Mouse (Mus musculus): ENCODE measurements around the gene Gm21915. TPM values are rescaled to one million over a fixed set of nuclear protein-coding genes. Genes with fewer than 3 reads are reported as not detected.
A peak's percentile ranks its signal among the peaks of the same experiment; 100 is the strongest.

The Gm21915 gene
- not detected for total RNA-seq (2021)
- long read RNA-seq, experiment 1: 0 reads
- long read RNA-seq, experiment 2: 0 reads

DNA sequence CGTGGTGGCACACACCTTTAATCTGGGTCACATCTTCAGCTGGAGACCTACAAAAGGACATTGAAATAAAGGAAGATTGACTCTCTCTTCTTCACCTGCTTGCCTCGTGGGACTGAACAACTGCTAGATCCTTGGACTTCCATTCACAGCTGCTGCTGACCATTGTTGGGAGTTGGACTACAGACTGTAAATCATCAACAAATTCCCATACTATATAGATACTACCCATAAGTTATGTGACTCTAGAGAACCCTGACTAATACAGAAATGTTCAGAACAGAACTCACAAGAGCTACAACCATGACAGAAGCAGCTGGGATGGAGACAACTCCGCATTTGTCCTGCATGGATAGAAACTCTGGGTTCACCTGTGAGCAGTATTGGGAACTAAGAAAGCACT lies at the start of gene Gm21915:
Gm21915 (plus strand) TSS at position 301 of the 400 bp plus-strand sequence.
- no peak for DNase-seq

DNA sequence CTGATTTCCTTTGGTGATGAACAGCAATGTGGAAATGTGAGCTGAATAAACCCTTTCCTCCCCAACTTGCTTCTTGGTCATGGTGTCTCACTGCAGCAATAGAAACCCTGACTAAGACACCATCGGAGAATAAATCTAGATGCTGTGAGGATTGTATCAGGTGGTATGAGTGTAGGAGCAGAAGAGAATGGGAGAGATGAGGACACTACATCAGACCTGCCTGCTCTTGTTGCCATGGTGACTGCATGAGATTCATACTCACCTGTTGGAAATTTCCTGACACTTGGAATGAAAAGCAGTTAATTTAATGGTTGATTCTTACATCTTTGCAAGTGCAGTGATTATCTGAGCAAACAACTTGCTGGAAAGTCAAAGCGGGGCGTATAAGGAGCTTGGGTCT lies 48.1 kb upstream of the Gm21915 start:
- DNase-seq: no peak

DNA sequence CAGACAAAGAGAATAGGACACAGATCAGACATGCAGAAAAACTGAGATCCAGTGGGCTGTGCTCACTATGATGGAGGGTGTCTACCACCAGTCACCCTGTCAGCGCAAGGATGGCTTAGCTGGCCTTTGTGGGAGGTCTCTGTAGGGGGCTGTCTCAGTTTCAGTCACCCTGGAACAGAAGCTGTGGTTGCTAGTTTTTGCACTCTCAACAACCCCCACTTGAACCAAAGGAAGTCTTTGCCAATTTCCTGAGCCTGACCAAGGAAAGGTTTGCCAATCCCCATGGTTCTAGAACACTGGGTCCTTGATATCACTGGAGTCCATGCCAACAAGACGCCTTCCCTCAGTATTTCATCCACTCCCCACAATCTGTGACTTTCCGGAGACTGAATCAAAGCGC lies 47.6 kb upstream of the Gm21915 start:
- no peak for DNase-seq

DNA sequence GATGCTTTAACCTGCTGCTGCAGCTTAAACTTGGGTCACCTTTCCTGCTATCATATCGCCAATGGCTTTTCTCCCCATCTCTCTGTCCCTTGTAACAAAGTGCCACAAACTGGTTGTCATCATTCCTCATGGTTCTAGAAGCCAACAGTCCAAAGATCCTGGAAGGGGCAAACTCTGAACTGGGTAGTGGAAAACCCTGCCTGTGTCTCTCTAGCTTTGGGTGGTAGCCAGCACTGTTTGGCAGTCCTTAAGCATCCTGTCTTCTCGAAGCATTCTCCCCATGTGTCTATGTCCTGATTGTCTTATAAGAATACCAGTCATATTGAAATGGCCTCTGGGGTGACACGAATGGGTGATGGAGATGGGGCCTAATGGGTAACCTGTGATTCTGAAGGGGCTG lies 45.1 kb upstream of the Gm21915 start:
- no peak for DNase-seq

DNA sequence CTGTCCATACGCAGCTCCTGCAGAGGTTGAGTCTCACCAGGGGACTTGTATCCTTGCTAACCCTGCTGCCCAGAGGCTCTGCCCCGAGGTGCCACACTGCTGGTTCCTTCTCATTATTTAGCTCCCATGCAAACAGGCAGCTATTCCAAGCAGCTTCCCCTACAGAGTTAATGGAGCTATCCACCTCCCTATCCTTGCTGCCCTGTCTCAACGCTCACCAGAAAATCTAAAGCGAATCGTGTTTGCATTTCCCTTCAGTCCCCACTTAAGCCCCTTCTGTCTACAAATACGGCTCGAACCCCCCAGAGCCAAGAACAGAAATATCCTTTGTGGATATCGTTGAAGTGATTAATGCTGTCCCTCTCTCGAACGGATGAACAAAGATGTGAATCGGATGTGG lies 43.8 kb upstream of the Gm21915 start:
- no peak for DNase-seq

DNA sequence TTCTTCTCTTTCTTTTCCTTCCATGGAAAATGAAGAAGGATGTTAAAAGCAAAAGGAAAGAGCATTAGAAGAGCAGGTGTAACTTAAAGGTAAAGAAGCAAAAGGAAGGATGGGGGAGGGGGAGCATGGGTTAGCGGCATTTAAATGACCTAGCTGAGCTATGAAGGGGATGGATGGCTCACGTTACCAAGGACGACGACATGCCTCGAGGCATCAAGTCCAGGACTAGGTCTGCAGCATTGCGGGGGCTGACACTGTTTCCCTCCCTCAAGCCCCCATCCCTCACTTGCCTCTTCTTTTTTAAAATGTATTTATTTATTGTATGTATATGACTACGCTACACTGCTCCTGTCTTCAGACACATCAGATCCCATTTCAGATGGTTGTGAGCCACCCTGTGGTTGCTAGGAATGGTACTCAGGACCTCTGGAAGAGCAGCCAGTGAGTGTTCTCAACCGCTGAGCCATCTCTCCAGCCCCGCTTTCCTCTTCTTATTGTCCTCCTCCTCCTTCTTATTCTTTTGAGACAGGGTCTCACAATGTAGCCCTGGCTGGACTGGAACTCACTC lies 43.2 kb upstream of the Gm21915 start:
- DNase-seq: no peak

DNA sequence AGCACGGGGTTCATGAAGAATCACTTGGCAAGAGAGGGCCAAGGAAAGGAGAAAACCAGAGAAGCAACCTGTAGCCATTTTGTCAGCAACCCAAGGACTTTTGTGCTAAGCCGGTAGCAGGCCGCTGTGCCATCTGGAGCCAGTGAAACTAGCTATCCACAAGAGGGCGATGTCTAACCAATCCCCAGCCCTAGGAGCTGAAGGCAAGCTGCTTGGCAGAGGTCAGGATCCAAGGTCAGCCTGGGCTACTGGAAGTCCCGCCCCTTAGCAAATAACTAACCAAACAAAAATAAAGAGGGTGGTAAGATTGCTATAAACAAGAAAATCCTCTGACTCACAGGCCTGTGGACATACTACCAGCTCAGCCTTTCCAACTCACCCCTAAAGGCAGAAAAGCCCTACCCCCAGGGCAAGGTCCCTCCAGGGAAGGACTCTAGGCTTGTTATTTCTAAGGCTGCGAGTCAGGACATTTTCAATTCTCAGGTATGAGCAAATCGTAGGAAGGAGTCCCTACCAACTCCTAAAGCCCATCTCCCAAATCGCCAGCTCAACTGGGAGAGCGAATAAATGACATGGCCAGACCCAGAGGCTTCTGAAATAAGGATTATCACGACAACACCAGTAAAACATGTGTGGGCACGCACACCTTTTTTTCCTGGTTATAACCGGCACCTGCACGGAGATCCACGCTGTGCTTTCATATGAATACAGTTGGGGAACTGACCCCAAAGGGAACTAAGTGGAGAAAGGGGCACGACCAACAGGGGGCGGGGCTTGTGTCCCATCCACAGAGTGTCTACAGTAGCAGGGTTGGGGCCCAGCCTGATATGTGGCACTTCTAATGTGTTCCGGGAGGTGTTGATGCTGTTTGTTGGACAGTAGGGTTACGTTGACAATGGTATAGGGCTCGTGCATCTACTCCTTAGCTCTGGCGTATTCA lies 42.0 kb upstream of the Gm21915 start:
- DNase-seq: peak; percentile 68

DNA sequence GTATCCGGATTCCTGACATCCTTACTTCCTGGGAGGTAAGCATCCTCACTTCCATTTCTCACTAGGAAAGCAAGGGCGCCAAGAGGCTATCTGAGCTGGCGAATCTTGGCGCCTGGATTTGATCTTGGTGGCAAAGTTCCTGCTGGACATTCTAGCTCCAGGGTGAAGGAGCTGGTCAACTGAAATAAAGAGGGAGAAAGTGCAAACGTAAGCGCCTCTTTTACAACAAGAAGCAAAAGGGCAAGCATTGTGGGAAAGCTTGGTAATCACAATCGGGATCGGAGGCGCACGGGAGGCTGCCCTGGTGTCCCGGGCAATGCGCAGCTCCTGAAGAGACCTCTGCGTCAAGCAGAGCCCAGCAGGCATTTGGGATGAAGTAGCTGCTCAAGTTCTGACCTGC lies 41.0 kb upstream of the Gm21915 start:
- DNase-seq: no peak

DNA sequence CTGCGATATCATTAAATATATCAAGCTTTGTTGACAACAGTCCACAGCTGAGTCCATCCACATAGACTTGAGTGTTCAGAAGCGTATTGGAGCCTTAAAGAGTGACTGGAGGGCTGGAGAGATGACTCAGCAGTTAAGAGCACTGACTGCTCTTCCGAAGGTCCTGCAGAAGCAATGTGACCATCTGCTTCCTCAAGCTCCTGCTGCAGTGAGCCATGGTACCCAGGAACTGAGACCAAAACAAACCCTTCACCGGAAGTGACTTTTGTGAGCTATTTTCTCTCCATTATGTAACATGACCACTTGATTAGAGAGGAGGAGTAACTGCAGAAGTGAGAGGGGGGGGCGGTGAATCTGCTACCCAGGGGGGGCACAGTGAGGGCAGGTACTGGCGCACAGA lies 39.3 kb upstream of the Gm21915 start:
- no peak for DNase-seq

DNA sequence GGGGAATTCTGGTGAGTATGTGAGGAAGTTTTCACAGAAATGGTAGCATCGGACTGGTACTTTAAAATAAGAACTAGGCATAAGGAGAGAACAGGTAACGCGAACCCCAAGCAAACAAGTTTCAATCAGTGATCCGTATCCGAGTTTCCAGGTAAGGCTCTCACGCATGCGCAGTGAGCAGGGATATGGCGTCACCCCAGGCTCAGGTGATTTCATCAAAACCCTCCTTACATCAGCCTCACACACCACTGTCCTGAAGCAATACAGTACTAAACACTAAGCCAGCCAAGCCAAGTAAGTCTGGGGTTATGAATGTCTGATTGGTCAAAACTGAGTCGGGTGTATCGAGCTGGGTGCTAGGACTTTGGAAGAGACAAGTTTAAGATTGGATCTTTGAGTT lies 38.9 kb upstream of the Gm21915 start:
- DNase-seq: no peak

DNA sequence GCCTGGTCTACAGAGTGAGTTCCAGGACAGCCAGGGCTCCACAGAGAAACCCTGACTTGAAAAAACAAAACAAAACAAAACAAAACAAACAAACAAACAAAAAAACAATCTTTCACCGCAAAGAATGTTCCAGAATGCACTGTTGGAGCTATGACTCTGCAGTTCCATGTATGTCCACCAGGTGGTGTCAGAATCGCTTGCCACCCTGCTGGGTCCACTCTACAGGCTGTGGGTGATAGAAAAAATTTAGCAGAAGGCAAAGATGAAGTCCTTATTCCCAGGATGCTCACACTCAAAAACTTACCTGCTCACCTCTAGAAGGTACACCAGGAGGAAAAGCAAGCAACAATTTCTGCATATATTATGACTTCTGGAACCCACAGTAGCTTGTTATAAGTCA lies 34.4 kb upstream of the Gm21915 start:
- peak; percentile 81 for DNase-seq

DNA sequence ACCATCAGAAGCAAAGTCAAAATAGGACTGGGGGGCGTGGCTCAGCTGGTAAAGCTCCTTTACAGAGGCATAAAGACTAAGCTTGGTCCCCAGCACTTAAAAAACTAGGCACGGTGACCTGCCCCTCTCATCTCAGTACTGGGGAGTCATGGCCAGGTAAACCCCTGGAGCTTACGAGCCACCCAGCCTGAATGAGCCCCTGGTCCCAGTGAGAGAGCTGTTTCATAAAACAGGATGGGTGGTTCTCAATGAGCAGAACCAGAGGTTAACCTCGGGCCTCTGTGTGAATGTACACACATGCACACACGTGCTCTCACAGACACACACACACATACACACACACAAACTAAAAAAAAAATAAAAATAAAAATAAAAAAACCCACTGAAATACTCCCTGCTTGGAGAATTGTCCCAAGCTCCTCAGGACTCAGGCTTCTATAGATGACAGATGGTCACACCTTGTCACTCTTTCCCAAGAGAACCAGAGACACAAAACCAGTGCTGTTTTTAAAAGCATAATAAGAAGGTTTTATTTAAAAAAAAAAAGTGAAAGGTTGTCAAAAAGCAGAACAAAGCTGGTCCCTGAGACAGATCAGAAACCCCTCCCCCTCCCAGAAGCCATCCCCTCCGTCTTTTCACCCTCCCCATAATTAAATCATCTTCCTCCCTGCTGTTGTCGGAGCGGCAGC lies 32.6 kb upstream of the Gm21915 start:
- no peak for DNase-seq

DNA sequence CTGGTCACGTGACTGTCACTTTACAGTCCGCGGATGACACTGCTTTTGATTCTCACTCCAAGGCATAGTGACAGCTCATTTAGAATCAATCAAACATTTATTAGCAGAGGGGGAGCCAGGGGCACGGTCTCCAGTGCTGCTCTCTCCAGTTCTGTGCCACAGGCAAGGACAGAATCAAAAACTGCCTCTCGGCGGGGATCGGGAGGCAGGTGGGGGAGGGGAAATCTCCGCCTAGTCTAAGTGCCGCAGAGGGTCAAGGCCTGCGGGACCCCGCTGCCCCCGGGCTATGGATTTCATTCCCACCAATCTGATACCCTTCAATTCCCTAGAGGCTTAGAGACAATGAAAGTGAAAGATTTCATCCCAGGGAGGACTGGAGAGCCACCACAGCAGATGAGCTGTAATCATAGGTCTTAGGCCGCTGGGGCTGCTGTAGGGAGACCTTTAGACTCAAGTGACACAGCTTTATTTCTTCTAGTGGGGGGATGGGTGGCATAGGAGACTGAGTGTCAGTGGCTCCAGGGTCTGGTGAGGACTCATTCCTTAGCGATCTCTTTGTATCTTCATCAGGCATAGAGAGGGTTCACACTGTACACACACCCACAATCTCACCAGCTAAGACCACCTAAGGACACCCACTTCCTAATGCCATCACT lies 31.9 kb upstream of the Gm21915 start:
- peak; percentile 53 for DNase-seq

DNA sequence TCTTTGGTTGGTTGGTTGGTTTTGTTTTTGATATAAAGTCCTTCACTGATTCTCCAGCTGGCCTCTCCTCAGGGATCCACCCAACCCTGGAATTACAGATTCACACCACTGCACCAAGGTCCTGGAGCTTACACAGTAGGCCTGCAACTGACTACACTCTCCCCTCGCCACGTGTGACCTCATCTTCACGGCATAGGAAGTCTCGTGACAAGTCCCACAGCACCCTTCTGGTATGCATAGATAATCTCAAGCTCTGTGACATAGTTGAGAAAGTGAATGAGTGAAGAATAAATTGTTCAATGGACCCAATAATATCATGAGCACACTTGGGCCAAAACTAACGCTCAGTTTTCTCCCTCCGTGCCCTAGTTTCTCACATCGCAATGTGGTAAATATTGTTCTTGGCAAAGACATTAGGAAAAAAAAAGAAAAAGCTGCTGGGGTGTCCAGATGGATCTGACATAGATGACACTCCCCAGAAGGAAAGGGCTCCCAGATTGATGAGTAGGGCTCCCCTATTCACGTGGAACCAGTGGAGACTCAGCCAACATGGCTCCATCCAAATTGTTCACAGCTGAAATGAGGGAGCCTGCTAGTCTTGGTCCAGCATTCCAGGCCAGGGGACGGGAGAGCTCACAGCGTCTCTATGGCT lies 30.8 kb upstream of the Gm21915 start:
- no peak for DNase-seq

DNA sequence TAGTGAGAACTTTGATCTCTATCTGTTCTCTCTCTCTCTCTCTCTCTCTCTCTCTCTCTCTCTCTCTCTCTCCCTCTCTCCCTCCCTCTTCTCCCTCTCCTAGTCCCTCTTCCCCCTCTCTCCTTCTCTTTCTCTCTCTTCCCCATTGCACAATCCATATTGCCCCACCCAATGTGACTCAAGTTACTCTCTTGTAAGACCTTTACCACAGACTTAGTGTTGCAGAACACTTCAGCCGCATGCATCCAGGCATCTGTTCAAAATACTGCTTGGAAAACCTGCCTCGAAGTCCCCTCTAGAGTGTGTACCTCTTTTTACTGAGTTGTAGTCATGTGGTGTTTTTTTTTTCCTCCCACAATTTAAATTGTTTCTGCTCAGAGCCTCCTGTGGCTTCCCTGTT lies 29.1 kb upstream of the Gm21915 start:
- DNase-seq: no peak

DNA sequence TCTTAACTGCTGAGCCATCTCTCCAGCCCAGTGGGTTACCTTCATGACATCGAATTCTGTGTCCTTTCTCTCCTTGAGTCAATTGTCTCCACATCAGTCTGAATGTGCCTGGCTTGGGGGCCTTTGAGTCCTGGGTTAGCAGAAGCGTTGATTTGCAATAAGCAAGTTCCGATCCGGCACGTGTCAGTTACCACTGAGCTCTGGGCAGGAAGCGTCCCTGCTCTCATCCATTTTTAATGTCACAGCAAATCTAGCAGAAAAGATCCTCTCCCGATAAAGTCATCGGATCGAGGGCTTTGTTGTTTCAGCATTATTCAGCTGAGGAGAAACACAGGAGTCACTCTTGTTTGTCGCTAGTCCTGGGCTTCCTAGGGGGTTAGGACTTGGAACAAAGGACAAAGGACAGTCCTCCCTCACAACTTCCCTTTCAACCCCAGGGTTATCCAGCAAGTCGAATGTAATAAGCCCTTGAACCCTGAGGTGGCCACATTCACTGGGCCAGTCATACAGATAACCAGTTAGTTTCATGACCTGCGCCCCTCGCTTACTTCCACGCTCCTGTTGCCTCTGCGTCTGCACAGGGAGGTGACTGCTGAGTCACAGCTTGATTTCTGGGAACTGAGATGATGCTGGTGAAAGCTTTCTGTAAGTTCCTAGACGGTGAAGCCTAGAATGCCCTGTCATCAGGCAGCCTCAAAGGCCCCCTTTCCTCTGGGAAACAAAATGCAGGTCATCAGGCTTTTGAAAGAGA lies 27.8 kb upstream of the Gm21915 start:
- no peak for DNase-seq

DNA sequence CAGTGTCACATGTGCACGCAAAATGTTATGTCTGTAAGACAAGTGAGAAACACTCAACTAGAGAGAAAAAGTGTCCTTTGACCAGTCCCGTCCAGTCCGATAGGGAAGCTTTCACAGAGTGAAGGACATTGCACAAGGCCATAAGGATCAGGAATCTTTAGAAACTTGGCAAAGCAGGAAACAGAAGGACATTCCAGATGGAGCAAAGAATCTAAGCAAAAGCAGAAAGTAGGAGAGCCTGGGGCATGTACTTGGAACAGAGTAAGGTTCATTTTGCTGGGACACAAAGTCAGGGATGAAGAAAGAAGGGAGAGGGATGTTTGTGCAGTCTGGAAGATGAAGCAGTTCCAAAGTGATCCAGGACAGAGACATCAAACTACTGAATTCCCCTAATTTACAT lies 21.0 kb upstream of the Gm21915 start:
- no peak for DNase-seq

DNA sequence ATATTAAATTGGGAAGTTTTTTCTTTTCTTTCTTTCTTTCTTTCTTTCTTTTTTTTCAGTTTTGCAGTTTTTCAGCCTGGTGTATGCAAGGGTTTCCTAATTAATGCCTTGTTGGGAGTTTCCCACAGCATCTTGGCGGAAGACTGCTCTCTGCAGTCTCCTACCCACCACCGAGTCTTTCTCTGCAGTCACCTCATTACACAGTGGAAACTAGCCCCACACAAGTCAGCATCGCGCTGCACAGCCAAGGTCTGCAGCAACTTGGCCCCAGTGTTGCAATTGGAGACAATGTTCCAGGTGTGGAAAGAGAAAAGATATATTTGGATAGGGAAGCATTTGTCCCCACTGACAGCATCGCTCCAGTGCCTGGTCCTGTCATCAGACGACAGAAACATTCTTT lies 20.4 kb upstream of the Gm21915 start:
- DNase-seq: no peak

DNA sequence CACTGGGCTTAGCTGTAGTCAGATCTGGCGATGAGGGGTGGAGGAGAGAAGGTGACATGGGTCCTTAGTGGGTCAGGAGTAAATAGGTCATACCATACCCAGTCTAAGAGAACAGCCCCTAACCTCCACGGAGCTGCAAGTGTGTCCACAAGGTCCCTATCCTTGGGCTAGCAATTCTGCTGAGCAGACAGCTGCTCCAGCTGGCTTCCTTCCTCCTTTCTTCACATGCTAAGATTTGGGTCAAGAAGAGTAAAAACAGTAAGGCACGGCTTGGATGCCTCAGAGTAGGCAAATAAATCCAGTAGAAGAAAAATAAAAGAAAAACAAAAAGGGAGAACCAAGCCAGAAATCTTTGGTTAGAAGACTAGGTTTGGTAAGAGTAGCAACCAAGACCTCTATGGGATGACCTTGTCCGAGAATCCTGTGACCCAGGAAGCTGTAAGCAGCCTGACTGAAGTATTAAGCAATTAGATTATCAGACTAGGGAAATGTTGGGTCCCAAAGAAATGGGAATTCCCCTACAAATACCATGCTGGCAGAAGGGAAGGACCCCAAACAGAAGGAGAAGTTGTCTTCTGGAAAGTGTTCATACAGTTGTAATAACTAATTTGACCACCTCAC lies 19.1 kb upstream of the Gm21915 start:
- no peak for DNase-seq

DNA sequence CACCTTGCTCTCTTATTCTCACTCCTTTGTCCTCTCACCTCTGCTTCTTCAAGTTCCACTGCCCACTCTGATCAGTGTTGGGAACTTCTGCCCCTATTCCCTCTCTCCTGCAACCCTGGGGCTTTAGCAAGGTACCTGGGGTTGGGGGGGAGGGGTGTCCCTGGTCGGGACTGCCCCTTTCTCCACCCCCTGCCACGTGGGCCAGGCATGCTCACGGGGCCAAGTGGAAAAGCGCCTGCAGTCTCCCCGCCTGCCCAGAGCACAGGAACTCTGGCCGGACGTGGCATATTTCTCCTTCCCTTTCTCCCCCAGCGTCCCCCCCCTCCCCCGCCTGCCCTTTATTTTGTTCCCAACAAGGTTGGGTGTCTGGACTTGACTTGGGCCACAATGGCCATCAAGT lies 17.7 kb upstream of the Gm21915 start:
- DNase-seq: no peak

DNA sequence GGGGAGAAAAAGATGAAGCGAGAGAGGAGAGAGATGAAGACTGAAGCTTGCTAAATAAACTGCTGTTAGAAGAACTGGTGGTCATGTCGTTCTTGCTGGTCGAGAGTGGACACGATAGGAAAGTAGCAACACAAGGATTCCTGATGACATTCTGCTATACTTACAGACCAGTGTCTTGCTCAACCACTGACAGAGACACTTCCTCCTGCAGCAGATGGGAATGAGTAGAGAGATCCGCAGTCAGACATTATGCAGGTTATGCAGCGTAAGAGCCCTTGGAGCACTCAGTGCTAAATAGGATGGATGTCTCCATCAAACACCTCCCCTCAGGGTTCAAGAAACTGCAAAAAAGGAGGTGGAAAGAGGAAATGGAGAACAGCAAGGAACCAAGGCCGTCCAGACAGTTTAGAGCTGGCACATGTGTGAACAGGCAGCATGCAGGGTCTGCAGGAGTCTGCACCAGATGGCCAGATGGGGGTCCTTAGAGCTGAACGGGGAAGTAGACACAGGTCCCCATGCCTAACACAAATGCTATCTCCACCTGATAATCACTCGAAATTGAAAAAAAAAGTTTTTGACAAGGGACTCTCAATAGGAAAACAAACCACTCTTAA lies 4.1 kb upstream of the Gm21915 start:
- DNase-seq: no peak
